Mouse (Mus musculus) G1E (cell line): ENCODE measurements around the gene 4930402F06Rik. TPM values are rescaled to one million over a fixed set of nuclear protein-coding genes. Genes with fewer than 3 reads are reported as not detected.

ENCODE experiments used
- ATAC-seq: 2 replicates; pipeline ENCODE4 v1.8.0; 2016; ENCODE audit warnings: mild to moderate bottlenecking; ENCODE audit not compliant: insufficient number of reproducible peaks, poor library complexity, low FRiP score, severe bottlenecking; ENCODE audit errors: extremely low read depth
- DNase-seq: peaks from one replicate; pipeline ENCODE4 v3.0.0; 2012; ENCODE audit warnings: low spot score
- H3K27me3 ChIP-seq: 2 replicates; pipeline ENCODE4 v1.6.1; 2012; ENCODE audit warnings: mild to moderate bottlenecking, low read length, inconsistent platforms; ENCODE audit not compliant: insufficient read depth
- H3K36me3 ChIP-seq: replicated peaks from 2 replicates; pipeline ENCODE3; 2012; ENCODE audit warnings: mild to moderate bottlenecking, inconsistent platforms
- H3K4me1 ChIP-seq: 2 replicates; pipeline ENCODE4 v1.6.1; 2012; ENCODE audit warnings: low read depth, low read length, inconsistent platforms, mixed read lengths; ENCODE audit not compliant: insufficient read depth
- H3K4me3 ChIP-seq: 2 replicates; pipeline ENCODE4 v1.5.1; 2012; ENCODE audit warnings: low read depth, mild to moderate bottlenecking, inconsistent platforms, low read length, moderate library complexity, mixed read lengths
- H3K9me3 ChIP-seq: replicated peaks from 2 replicates; pipeline ENCODE4 v1.6.1; 2012; ENCODE audit warnings: inconsistent platforms
- CTCF ChIP-seq: IDR thresholded peaks from 2 replicates; pipeline ENCODE4 v1.5.1; 2012; ENCODE audit warnings: low read depth, low read length, inconsistent platforms, mixed read lengths
- GATA1 ChIP-seq: IDR thresholded peaks from 2 replicates; pipeline ENCODE4 v1.6.1; 2012; ENCODE audit warnings: borderline replicate concordance, low read length, inconsistent platforms, mixed read lengths
- GATA2 ChIP-seq: IDR thresholded peaks from 2 replicates; pipeline ENCODE4 v1.6.1; 2012; ENCODE audit warnings: low read depth, low read length, inconsistent platforms, borderline replicate concordance
- POLR2AphosphoS5 ChIP-seq: IDR thresholded peaks from 2 replicates; pipeline ENCODE4 v1.6.1; 2012; ENCODE audit warnings: low read depth, low read length, inconsistent platforms; ENCODE audit not compliant: insufficient replicate concordance
- TAL1 ChIP-seq: conservative IDR thresholded peaks from 2 replicates; pipeline ENCODE4 v1.6.1; 2012; ENCODE audit warnings: low read depth, low read length, inconsistent platforms, mixed read lengths
- polyA plus RNA-seq: library from polyadenylated mRNA; stranded (reverse); fragments of >175 nt; gene quantifications from 2 replicates; pipeline ENCODE4 v1.2.3, GENCODE M21; 2012
- total RNA-seq, 2 experiments: library from RNA; stranded (forward) in 1 of 2; stranded (reverse) in 1 of 2; fragments of 200-1000 nt in 1 of 2; fragments of >200 nt in 1 of 2; fragmentation: Nextera tagmentation in 1 of 2; gene quantifications; 2 replicates each; pipeline ENCODE4 v1.2.3; 2014 to 2017

The 4930402F06Rik gene
- total and polyA plus RNA-seq, 3 experiments = not detected

GRCm38 (mm10) chr2:35441419-35441818, 44.4 kb upstream of the 4930402F06Rik start:
- Histone ChIP-seq H3K4me3 (no peak overlapping the region), H3K27me3 (no peaks in the 10 kb centered on the region), H3K36me3 (peaks cover 83% of the 10 kb centered on the region), H3K9me3 (no peaks in the 10 kb centered on the region), H3K4me1 (peaks cover 68% of the 10 kb centered on the region)
- DNase-seq = no peak
- no peak for TF ChIP-seq POLR2AphosphoS5
- TF ChIP-seq CTCF = no peak
- TF ChIP-seq TAL1 = no peak
- no peak for TF ChIP-seq GATA1
- TF ChIP-seq GATA2 = no peak
- ATAC-seq = no peak

- Histone ChIP-seq H3K36me3 (peaks cover 77% of the 10 kb centered on the region), H3K9me3 (no peaks in the 10 kb centered on the region), H3K4me1 (peaks cover 59% of the 10 kb centered on the region), H3K4me3 (no peak overlapping the region), H3K27me3 (no peaks in the 10 kb centered on the region)
- DNase-seq (no peak), ATAC-seq (no peak)
- TF ChIP-seq CTCF (no peak), GATA1 (no peak), TAL1 (no peak), GATA2 (no peak), POLR2AphosphoS5 (no peak)
Observed at GRCm38 (mm10) chr2:35440480-35440879, 43.5 kb upstream of the 4930402F06Rik start.

DNA sequence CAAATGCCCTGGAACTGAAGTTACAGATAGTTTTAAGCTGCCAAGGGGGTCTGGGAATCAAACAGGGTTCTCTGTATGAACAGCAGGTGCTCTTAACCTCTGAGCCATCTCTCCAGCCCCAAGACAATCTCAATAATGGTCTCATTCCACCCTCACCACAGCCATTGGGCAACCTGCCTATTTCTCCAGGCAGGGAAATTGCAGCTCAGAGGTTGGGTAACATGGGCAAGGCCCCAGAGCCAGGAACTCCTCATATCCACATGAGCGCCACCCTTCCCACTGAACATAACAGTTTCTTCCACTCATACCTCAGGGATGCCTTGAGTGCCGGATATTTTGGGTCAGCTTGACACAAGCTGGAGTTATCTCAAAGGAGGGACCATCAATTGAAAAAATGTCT, 40.8 kb upstream of the 4930402F06Rik start:
- TF ChIP-seq GATA2 = no peak
- no peak for TF ChIP-seq TAL1
- TF ChIP-seq GATA1 = no peak
- TF ChIP-seq POLR2AphosphoS5 = no peak
- no peak for TF ChIP-seq CTCF
- Histone ChIP-seq H3K36me3 (peaks cover 84% of the 10 kb centered on the region), H3K4me1 (peaks cover 59% of the 10 kb centered on the region), H3K4me3 (no peak overlapping the region), H3K9me3 (no peaks in the 10 kb centered on the region), H3K27me3 (no peaks in the 10 kb centered on the region; the same call in 1 of the 2 replicates)
- no peak for DNase-seq
- ATAC-seq = no peak

- no peak for ATAC-seq
- H3K36me3 ChIP-seq = peaks cover 85% of the 10 kb centered on the region
- no peak for TF ChIP-seq CTCF
- no peak for TF ChIP-seq GATA1
- no peak for TF ChIP-seq POLR2AphosphoS5
- TF ChIP-seq TAL1 = no peak
- no peak for TF ChIP-seq GATA2
Observed at GRCm38 (mm10) chr2:35434576-35435123, 37.7 kb upstream of the 4930402F06Rik start.

DNA sequence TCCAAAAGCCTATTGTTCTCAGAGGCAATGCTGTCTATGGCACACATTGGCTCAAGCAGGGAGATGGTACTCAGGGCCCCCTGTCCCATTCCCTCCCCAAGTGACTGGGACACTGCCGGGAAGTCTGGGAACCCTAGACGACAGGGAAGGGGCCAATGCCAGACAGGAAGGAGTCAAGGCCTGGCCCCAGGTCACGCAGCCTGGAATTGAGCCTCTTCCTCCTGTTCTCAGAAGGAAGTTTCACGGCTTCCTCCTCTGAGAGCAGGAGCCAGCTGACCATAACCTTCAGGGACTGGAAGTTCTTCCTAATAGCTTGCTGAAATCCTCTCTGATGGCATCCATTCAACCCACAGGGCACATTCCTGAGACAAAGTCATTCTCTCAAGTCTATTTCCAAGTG, 36.5 kb upstream of the 4930402F06Rik start:
- Histone ChIP-seq H3K36me3 (peaks cover 88% of the 10 kb centered on the region), H3K27me3 (no peaks in the 10 kb centered on the region; the same call in 1 of the 2 replicates), H3K9me3 (no peaks in the 10 kb centered on the region), H3K4me3 (no peak overlapping the region), H3K4me1 (peaks cover 45% of the 10 kb centered on the region)
- no peak for DNase-seq
- TF ChIP-seq GATA2 = no peak
- TF ChIP-seq GATA1 = no peak
- TF ChIP-seq CTCF = no peak
- TF ChIP-seq POLR2AphosphoS5 = no peak
- no peak for ATAC-seq

More at GRCm38 (mm10) chr2:35434576-35435123, 37.7 kb upstream of the 4930402F06Rik start:
- no peak for DNase-seq
- H3K4me1 ChIP-seq = peaks cover 54% of the 10 kb centered on the region
- H3K27me3 ChIP-seq = no peaks in the 10 kb centered on the region; the same call in 1 of the 2 replicates
- H3K4me3 ChIP-seq = no peak overlapping the region
- no peaks in the 10 kb centered on the region for H3K9me3 ChIP-seq

GRCm38 (mm10) chr2:35432472-35432871, 35.5 kb upstream of the 4930402F06Rik start:
- peaks cover 43% of the 10 kb centered on the region for H3K4me1 ChIP-seq
- H3K4me3 ChIP-seq = no peak overlapping the region
- peaks cover 89% of the 10 kb centered on the region for H3K36me3 ChIP-seq

More at GRCm38 (mm10) chr2:35432472-35432871, 35.5 kb upstream of the 4930402F06Rik start:
- Histone ChIP-seq H3K27me3 (no peaks in the 10 kb centered on the region; the same call in 1 of the 2 replicates), H3K9me3 (no peaks in the 10 kb centered on the region)
- DNase-seq (no peak), ATAC-seq (no peak)
- TF ChIP-seq GATA2 = no peak
- TF ChIP-seq TAL1 = no peak
- TF ChIP-seq POLR2AphosphoS5 = no peak
- no peak for TF ChIP-seq GATA1
